Mouse (Mus musculus): Measurements from ENCODE around the gene Zfp710. TPM values are rescaled to one million over a fixed set of nuclear protein-coding genes. Genes with fewer than 3 reads are reported as not detected.
"Not testable (repeated sequence)": the region's sequence is repeated elsewhere in the genome, so short reads cannot be mapped to it uniquely, and the experiment has no call there.

Zfp710 gene
- polyA plus RNA-seq, 1 experiment from 2014 or later, result 11.8 TPM

DNA sequence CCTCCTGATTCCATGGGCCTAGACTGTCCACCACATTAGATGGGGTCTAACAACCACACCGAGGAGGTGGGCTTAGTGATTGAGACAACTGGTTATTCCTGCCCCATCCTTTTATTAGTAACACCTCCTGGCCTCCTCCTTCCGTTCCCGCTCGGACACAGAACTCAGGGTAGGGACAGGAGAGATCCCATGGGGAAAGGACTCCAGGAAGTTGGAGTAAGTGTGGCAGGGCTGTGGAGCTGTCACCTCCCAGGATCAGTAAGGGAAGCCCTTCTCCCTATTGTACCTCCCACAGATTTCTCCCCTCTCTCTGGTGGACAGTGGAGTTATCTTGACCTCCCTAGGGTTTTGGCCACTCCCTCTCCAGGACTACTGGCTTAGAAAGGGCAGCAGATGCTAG lies 22.4 kb downstream of the Zfp710 start:
- no peak overlapping the region for H3K9ac ChIP-seq (ENCODE audit: low read depth, low read length)
- no peak overlapping the region for H3K4me3 ChIP-seq (ENCODE audit: low read depth, low read length)
- H3K9me3 ChIP-seq (replicated peaks; ENCODE audit: control insufficient read depth, low read length), result no peaks in the 10 kb centered on the region
- WGBS (ENCODE audit: insufficient replicate concordance), result 56% methylated on average over 4 of the region's 4 CpGs
- H3K27me3 ChIP-seq (ENCODE audit: control insufficient read depth, insufficient read depth, low read length), result no peaks in the 10 kb centered on the region
- H3K4me2 ChIP-seq, result no peak overlapping the region
- peaks cover 38% of the 10 kb centered on the region for H3K4me1 ChIP-seq (ENCODE audit: control insufficient read depth, insufficient read depth, low read length)
- H3K36me3 ChIP-seq (ENCODE audit: control insufficient read depth, insufficient read depth, low read length), result no peaks in the 10 kb centered on the region
- H3K27ac ChIP-seq (ENCODE audit: low read depth, low read length), result no peak overlapping the region
- ATAC-seq (replicated peaks; ENCODE audit: insufficient number of reproducible peaks, low FRiP score, low TSS enrichment), result no peak

DNA sequence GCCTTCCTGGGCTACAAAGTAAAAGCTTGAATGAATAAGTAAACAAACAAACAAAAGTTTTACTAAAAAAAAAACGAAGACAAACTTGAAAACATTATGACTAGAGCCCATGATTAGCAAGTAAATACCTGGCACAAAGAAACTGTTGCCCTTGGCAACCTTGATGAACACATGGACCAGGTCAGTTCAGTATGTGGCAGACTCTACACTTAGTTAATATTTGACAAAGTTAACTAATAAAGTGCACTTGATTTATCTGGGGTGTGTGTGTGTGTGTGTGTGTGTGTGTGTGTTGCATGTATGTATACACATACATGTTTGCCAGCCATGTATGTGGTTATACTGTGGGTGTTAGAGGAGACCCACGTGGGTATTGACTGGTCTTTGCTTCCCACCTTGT lies 25.1 kb downstream of the Zfp710 start:
- no peak for ATAC-seq (replicated peaks; ENCODE audit: insufficient number of reproducible peaks, low FRiP score, low TSS enrichment)
- H3K36me3 ChIP-seq (ENCODE audit: control insufficient read depth, insufficient read depth, low read length), result no peaks in the 10 kb centered on the region
- WGBS (ENCODE audit: insufficient replicate concordance), result 70% methylated on average over 2 of the region's 2 CpGs
- H3K4me3 ChIP-seq (ENCODE audit: low read depth, low read length), result no peak overlapping the region
- H3K27ac ChIP-seq (ENCODE audit: low read depth, low read length), result no peak overlapping the region
- H3K27me3 ChIP-seq (ENCODE audit: control insufficient read depth, insufficient read depth, low read length), result no peaks in the 10 kb centered on the region
- H3K9ac ChIP-seq (ENCODE audit: low read depth, low read length), result no peak overlapping the region
- H3K9me3 ChIP-seq (replicated peaks; ENCODE audit: control insufficient read depth, low read length), result no peaks in the 10 kb centered on the region
- H3K4me1 ChIP-seq (ENCODE audit: control insufficient read depth, insufficient read depth, low read length), result peaks cover 39% of the 10 kb centered on the region
- no peak overlapping the region for H3K4me2 ChIP-seq

DNA sequence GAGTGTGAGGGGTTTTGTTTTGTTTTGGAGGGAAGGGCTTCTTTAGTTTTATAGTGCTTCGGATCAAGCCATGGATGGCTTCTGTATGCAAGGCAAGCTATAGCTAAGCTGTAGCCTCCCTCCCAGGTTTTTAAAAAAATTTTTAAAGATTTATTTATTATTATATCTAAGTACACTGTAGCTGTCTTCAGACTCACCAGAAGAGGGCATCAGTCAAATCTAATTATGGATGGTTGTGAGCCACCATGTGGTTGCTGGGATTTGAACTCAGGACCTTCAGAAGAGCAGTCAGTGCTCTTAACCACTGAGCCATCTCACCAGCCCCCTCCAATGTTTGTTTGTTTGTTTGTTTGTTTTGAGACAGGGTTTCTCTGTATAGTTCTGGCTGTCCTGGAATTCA lies 25.8 kb downstream of the Zfp710 start:
- not testable (repeated sequence) for H3K27me3 ChIP-seq (ENCODE audit: control insufficient read depth, insufficient read depth, low read length); H3K36me3 ChIP-seq (ENCODE audit: control insufficient read depth, insufficient read depth, low read length); H3K27ac ChIP-seq (ENCODE audit: low read depth, low read length); H3K4me2 ChIP-seq; H3K9me3 ChIP-seq (replicated peaks; ENCODE audit: control insufficient read depth, low read length); H3K4me3 ChIP-seq (ENCODE audit: low read depth, low read length); ATAC-seq (replicated peaks; ENCODE audit: insufficient number of reproducible peaks, low FRiP score, low TSS enrichment); H3K9ac ChIP-seq (ENCODE audit: low read depth, low read length)
- peaks cover 32% of the 10 kb centered on the region for H3K4me1 ChIP-seq (ENCODE audit: control insufficient read depth, insufficient read depth, low read length)
- WGBS (ENCODE audit: insufficient replicate concordance), result 85% methylated on average over 1 of the region's 1 CpGs

DNA sequence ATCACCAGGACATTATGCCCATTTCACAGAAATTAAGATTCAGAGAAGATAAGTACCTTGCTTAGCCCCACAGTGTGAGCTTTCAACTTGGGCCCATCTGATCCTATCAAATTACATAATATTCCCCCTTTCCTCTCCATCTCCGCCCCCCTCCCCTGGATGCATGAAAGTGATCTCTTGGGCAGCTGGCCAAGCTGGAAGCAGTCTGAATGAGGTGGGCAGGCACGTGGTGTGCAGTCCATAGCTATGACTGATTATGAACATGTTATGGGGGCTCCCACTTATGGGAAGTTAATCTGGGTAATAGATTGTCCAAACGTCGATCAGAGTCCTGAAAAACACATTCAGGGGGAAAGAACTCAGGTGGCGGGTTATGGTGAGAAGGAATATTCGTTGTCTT lies 27.2 kb downstream of the Zfp710 start:
- WGBS (ENCODE audit: insufficient replicate concordance), result 64% methylated on average over 6 of the region's 6 CpGs
- Histone ChIP-seq H3K27me3 (ENCODE audit: control insufficient read depth, insufficient read depth, low read length) (no peaks in the 10 kb centered on the region), H3K9ac (ENCODE audit: low read depth, low read length) (no peak overlapping the region; the same call in 1 of the 2 replicates), H3K36me3 (ENCODE audit: control insufficient read depth, insufficient read depth, low read length) (no peaks in the 10 kb centered on the region), H3K4me3 (ENCODE audit: low read depth, low read length) (no peak overlapping the region), H3K4me2 (no peak overlapping the region), H3K9me3 (replicated peaks; ENCODE audit: control insufficient read depth, low read length) (no peaks in the 10 kb centered on the region), H3K4me1 (ENCODE audit: control insufficient read depth, insufficient read depth, low read length) (peaks cover 41% of the 10 kb centered on the region), H3K27ac (ENCODE audit: low read depth, low read length) (no peak overlapping the region)
- 0 out of 2 replicates have a peak, but pooled peaks have one; percentile 39 for ATAC-seq (replicated peaks; ENCODE audit: insufficient number of reproducible peaks, low FRiP score, low TSS enrichment)

DNA sequence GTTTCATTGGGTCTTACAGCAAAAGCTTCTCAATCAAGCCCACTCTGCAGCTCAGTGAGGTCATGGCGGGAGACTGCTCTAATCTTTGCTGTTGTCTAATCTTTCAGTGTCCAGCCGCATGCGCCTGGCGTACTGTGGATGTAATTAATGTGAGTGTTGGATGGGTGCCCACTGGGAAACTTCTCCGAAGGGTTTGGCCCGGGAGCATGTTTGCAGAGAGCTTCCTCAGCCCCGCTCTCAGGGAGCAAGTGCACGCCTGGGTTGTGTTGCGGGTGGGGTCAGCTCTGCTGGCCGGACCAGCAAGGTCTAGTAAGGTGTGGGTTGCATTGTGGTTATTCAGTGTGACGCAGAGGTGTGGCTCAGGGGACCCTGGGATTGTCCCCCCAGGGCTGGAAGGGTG lies 27.6 kb downstream of the Zfp710 start:
- Histone ChIP-seq H3K9ac (ENCODE audit: low read depth, low read length) (peak overlapping the region; percentile 5; the same call in 1 of the 2 replicates), H3K4me3 (ENCODE audit: low read depth, low read length) (no peak overlapping the region), H3K9me3 (replicated peaks; ENCODE audit: control insufficient read depth, low read length) (no peaks in the 10 kb centered on the region), H3K27ac (ENCODE audit: low read depth, low read length) (no peak overlapping the region), H3K4me2 (peak overlapping the region; percentile 22), H3K36me3 (ENCODE audit: control insufficient read depth, insufficient read depth, low read length) (no peaks in the 10 kb centered on the region), H3K4me1 (ENCODE audit: control insufficient read depth, insufficient read depth, low read length) (peaks cover 41% of the 10 kb centered on the region), H3K27me3 (ENCODE audit: control insufficient read depth, insufficient read depth, low read length) (no peaks in the 10 kb centered on the region)
- WGBS (ENCODE audit: insufficient replicate concordance), result 42% methylated on average over 11 of the region's 11 CpGs
- ATAC-seq (replicated peaks; ENCODE audit: insufficient number of reproducible peaks, low FRiP score, low TSS enrichment), result no peak; the same call in 1 of the 2 replicates

DNA sequence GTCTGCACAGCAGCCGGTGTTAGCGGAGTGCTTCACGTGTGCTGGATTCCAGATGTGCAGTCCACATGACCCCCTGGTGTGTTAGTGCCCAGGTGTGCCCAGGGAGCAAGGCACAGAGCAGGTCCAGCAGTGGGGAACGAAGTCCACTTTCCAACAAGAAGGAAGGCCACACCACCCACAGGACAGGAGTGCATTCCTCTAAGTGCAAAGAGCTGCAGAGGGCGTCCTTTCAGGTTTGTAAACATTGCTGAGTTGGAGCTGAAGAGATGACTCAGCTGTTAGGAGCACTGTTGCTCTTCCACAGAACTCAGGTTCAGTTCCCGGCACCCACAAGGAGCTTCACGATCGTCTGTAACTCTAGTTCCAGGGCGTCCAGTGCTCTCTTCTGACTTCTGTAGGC lies 28.5 kb downstream of the Zfp710 start:
- H3K9ac ChIP-seq (ENCODE audit: low read depth, low read length), result no peak overlapping the region
- no peaks in the 10 kb centered on the region for H3K27me3 ChIP-seq (ENCODE audit: control insufficient read depth, insufficient read depth, low read length)
- H3K4me1 ChIP-seq (ENCODE audit: control insufficient read depth, insufficient read depth, low read length), result peaks cover 42% of the 10 kb centered on the region
- no peaks in the 10 kb centered on the region for H3K36me3 ChIP-seq (ENCODE audit: control insufficient read depth, insufficient read depth, low read length)
- H3K4me3 ChIP-seq (ENCODE audit: low read depth, low read length), result no peak overlapping the region
- no peak overlapping the region for H3K27ac ChIP-seq (ENCODE audit: low read depth, low read length)
- no peaks in the 10 kb centered on the region for H3K9me3 ChIP-seq (replicated peaks; ENCODE audit: control insufficient read depth, low read length)
- no peak for ATAC-seq (replicated peaks; ENCODE audit: insufficient number of reproducible peaks, low FRiP score, low TSS enrichment)
- no peak overlapping the region for H3K4me2 ChIP-seq
- 85% methylated on average over 9 of the region's 9 CpGs for WGBS (ENCODE audit: insufficient replicate concordance)

DNA sequence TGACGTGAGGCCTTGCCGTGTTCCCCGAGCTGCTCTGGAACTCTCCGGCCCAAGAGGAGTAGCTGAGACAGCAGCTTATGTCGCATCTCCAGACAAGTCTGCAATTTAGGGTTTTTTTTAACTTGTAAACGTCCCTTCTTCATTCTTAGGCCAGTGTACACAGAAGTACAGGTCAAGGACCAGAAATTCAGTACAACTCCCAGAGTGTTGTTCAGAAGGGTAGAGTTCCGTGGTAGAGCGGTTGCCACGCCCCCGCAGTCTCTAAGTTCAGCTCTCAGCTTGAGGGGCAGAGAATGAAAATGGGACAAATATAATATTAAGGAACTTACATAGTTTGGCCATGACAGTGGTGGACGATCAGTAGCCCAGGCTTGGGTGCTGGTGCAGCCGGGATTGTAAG lies 31.2 kb downstream of the Zfp710 start:
- no peak overlapping the region for H3K9ac ChIP-seq (ENCODE audit: low read depth, low read length)
- H3K4me1 ChIP-seq (ENCODE audit: control insufficient read depth, insufficient read depth, low read length), result peaks cover 62% of the 10 kb centered on the region
- ATAC-seq (replicated peaks; ENCODE audit: insufficient number of reproducible peaks, low FRiP score, low TSS enrichment), result no peak
- H3K36me3 ChIP-seq (ENCODE audit: control insufficient read depth, insufficient read depth, low read length), result no peaks in the 10 kb centered on the region
- no peak overlapping the region for H3K4me2 ChIP-seq
- H3K9me3 ChIP-seq (replicated peaks; ENCODE audit: control insufficient read depth, low read length), result no peaks in the 10 kb centered on the region
- no peaks in the 10 kb centered on the region for H3K27me3 ChIP-seq (ENCODE audit: control insufficient read depth, insufficient read depth, low read length)
- WGBS (ENCODE audit: insufficient replicate concordance), result 75% methylated on average over 12 of the region's 12 CpGs
- H3K27ac ChIP-seq (ENCODE audit: low read depth, low read length), result no peak overlapping the region
- H3K4me3 ChIP-seq (ENCODE audit: low read depth, low read length), result no peak overlapping the region

DNA sequence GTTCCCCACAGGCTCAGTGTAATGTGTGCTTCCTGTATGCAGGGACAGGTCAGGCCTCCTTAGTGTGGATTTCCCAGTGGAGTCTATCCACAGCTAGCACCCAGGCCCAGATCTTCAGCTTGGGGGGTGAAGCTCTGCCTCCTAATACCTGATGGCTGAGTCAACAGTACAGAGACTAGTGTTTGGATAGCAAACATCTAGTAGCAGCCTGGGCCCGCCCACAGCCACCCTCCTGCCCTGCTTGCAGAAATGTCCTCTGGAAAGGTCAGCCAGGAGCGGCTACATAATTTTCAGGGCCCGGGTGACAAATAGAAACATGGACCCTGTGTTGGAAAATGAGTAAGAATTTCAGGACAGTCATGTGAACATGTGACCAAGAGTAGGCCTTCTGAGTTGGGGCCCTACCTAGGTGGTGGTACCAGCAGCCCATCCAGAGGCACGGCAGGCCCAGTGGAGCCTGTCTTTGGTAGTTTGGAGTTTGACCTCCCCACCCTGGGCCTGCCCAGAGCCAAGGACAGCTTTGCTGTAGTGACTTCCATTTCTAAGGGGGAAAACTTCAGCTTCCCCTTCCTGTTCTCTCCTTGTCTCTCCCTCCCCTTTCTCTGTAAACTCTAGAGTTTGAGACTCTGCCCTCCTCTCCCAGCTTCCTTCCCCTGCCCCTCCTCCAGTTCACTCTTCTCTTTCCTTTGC lies 32.5 kb downstream of the Zfp710 start:
- peak overlapping the region; percentile 24 for H3K4me2 ChIP-seq
- H3K9me3 ChIP-seq (replicated peaks; ENCODE audit: control insufficient read depth, low read length), result no peaks in the 10 kb centered on the region
- peak overlapping the region; percentile 46 for H3K9ac ChIP-seq (ENCODE audit: low read depth, low read length)
- H3K36me3 ChIP-seq (ENCODE audit: control insufficient read depth, insufficient read depth, low read length), result no peaks in the 10 kb centered on the region
- WGBS (ENCODE audit: insufficient replicate concordance), result 52% methylated on average over 4 of the region's 4 CpGs
- H3K4me1 ChIP-seq (ENCODE audit: control insufficient read depth, insufficient read depth, low read length), result peaks cover 59% of the 10 kb centered on the region
- ATAC-seq (replicated peaks; ENCODE audit: insufficient number of reproducible peaks, low FRiP score, low TSS enrichment), result no peak
- no peak overlapping the region for H3K4me3 ChIP-seq (ENCODE audit: low read depth, low read length)
- H3K27me3 ChIP-seq (ENCODE audit: control insufficient read depth, insufficient read depth, low read length), result no peaks in the 10 kb centered on the region
- peak overlapping the region; percentile 87 for H3K27ac ChIP-seq (ENCODE audit: low read depth, low read length)

DNA sequence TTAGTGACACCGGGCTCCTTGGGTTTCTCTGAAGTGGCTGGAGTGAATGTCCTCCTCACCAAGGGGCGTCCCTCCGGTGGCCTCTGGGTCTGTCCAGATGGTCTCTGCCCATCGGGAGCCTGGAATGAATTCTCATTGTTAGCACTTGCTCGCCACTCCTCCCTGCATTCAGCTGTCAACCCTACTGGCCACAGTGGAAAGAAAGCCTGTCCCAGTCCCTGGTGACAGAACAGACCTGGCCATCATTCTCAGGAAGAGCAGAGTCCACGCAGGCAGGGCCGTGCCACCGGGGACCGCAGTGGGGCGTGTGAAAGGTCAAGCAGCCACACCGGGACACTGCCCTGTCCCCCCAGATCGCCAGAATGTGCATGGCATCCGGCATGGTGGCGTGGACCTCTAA lies 33.2 kb downstream of the Zfp710 start:
- H3K4me2 ChIP-seq, result peak overlapping the region; percentile 24; the same call in 1 of the 2 replicates
- no peaks in the 10 kb centered on the region for H3K36me3 ChIP-seq (ENCODE audit: control insufficient read depth, insufficient read depth, low read length)
- peak overlapping the region; percentile 87 for H3K27ac ChIP-seq (ENCODE audit: low read depth, low read length)
- peak overlapping the region; percentile 46; the same call in 1 of the 2 replicates for H3K9ac ChIP-seq (ENCODE audit: low read depth, low read length)
- no peak overlapping the region for H3K4me3 ChIP-seq (ENCODE audit: low read depth, low read length)
- no peaks in the 10 kb centered on the region for H3K9me3 ChIP-seq (replicated peaks; ENCODE audit: control insufficient read depth, low read length)
- WGBS (ENCODE audit: insufficient replicate concordance), result 45% methylated on average over 14 of the region's 14 CpGs
- no peaks in the 10 kb centered on the region for H3K27me3 ChIP-seq (ENCODE audit: control insufficient read depth, insufficient read depth, low read length)
- peaks cover 54% of the 10 kb centered on the region for H3K4me1 ChIP-seq (ENCODE audit: control insufficient read depth, insufficient read depth, low read length)
- ATAC-seq (replicated peaks; ENCODE audit: insufficient number of reproducible peaks, low FRiP score, low TSS enrichment), result no peak
